Mouse (Mus musculus): ENCODE measurements around the gene Iqsec1. TPM values are rescaled to one million over a fixed set of nuclear protein-coding genes. Genes with fewer than 3 reads are reported as not detected.

Iqsec1 gene
- polyA plus RNA-seq, 1 experiment from 2014 or later, result 10.7 TPM

DNA sequence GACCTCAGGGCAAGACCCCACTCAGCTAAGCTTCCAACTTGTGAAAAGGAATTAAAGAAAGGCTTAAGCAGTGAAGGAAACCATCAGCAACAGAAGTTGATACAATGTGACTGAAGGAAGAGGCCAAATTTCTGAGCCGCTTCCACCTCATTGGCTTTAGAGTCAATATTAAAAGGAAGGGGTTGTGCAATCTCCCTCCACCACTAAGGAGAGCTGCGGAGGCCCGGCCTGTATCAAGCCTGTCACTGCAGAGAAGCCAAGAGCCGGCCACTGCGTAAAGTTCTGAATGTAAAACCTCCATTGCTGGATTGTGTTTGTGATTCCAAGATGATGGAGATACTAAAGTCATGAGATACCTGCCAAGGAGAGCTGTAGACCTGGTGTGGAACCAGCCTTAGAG lies 199.0 kb downstream of the Iqsec1 start:
- 82% methylated on average over 5 of the region's 5 CpGs for WGBS
- no peak for ATAC-seq (ENCODE audit: insufficient read depth, low FRiP score, low read depth)

DNA sequence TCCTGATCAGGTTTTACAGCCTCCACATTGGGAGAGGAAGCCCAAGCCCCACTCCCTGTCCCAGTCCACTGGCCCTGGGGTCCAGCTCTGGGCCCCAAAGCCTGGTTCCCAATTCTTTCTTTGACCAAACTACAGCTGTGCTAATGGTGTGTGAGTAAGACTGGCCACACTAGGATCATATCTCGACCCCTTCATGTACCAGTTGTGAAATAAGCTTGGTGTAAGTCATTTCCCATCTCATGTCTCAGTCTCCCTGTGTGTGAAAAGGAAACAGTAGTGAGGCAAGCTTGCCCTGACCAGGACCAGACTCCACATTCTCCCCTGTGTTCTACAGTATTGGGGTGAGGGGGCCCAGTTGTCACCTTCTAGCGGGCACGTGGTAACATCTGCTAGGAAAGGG lies 200.9 kb downstream of the Iqsec1 start:
- Histone ChIP-seq H3K27me3 (replicated peaks) (no peaks in the 10 kb centered on the region), H3K9ac (no peak overlapping the region), H3K4me3 (replicated peaks) (no peak overlapping the region), H3K4me2 (no peak overlapping the region), H3K4me1 (no peaks in the 10 kb centered on the region), H3K27ac (no peak overlapping the region), H3K36me3 (no peaks in the 10 kb centered on the region), H3K9me3 (no peaks in the 10 kb centered on the region)
- 94% methylated on average over 3 of the region's 3 CpGs for WGBS
- ATAC-seq (ENCODE audit: insufficient read depth, low FRiP score, low read depth), result no peak

More for the DNA sequence above, 199.0 kb downstream of the Iqsec1 start:
- Histone ChIP-seq H3K27me3 (replicated peaks) (no peaks in the 10 kb centered on the region), H3K4me1 (no peaks in the 10 kb centered on the region), H3K4me3 (replicated peaks) (no peak overlapping the region), H3K36me3 (no peaks in the 10 kb centered on the region), H3K4me2 (no peak overlapping the region), H3K27ac (no peak overlapping the region), H3K9me3 (no peaks in the 10 kb centered on the region), H3K9ac (no peak overlapping the region)

DNA sequence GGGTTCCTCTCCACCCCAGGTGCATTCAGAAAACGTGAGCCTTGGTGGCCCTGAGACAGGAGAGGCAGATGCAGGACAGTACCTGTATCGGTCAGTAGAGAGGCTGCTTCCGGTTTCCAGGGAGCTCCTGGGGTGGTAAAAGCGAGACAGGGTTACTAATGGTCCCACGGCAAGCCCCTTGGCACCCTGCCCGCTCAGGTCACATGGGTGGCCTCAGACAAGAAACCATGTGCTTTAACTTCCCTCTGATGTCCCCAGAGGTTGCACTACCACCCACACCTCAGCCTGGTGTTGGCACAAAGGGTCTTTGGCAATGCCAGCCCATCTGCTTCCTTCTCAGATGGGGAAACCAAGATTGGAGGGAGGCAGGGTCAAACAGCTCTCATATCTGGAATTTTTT lies 201.4 kb downstream of the Iqsec1 start:
- no peaks in the 10 kb centered on the region for H3K36me3 ChIP-seq
- H3K4me1 ChIP-seq, result peaks cover 3% of the 10 kb centered on the region; the same call in 1 of the 2 replicates
- no peak overlapping the region for H3K9ac ChIP-seq
- no peak overlapping the region for H3K4me3 ChIP-seq (replicated peaks)
- no peaks in the 10 kb centered on the region for H3K27me3 ChIP-seq (replicated peaks)
- no peaks in the 10 kb centered on the region for H3K9me3 ChIP-seq
- ATAC-seq (ENCODE audit: insufficient read depth, low FRiP score, low read depth), result no peak
- WGBS, result 60% methylated on average over 6 of the region's 6 CpGs
- no peak overlapping the region for H3K27ac ChIP-seq
- no peak overlapping the region for H3K4me2 ChIP-seq

DNA sequence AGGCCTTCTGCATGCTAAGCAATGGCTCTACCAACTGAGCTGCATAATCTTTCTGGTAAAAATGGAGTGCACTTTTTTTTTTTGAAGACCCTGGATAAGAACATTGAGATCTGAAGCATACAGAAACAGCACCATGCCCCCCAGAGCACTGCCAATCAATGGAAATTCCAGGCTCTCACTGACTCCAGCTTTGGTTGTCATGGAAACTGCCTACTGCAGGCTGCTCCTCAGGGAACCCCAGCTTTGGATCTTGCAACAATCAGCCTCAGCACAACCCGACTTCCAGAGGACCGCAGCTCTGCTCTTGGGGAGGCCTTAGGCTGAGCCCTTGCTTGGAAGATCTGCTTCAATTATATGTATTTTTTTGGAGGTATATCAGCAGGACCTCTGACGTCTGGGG lies 201.9 kb downstream of the Iqsec1 start:
- Histone ChIP-seq H3K27ac (no peak overlapping the region), H3K9me3 (no peaks in the 10 kb centered on the region), H3K27me3 (replicated peaks) (no peaks in the 10 kb centered on the region), H3K9ac (no peak overlapping the region), H3K4me3 (replicated peaks) (no peak overlapping the region), H3K4me2 (no peak overlapping the region), H3K36me3 (no peaks in the 10 kb centered on the region), H3K4me1 (peaks cover 7% of the 10 kb centered on the region; the same call in 1 of the 2 replicates)
- WGBS, result 64% methylated on average over 3 of the region's 3 CpGs
- no peak for ATAC-seq (ENCODE audit: insufficient read depth, low FRiP score, low read depth)

DNA sequence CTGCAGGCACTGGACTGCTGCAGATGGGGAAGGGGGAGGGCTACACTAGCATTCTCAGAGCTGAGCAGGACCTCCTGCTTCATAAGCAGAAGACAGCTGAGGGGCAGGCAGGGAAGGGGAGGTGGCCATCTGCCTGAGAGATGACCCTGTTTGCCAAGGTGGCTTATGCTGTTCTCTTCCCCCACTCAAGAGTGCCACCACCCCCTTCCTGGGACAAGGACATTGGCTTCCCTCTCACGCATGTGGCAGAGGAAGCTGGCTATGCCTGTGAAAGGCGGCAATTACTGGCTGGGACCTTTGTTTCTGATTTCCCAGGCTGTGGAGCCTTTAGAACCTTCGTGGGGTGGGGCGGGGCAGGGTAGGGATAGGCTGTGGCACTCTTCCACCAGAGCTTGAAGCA lies 204.5 kb downstream of the Iqsec1 start:
- H3K4me1 ChIP-seq, result peaks cover 7% of the 10 kb centered on the region; the same call in 1 of the 2 replicates
- WGBS, result 58% methylated on average over 4 of the region's 4 CpGs
- no peak for ATAC-seq (ENCODE audit: insufficient read depth, low FRiP score, low read depth)

DNA sequence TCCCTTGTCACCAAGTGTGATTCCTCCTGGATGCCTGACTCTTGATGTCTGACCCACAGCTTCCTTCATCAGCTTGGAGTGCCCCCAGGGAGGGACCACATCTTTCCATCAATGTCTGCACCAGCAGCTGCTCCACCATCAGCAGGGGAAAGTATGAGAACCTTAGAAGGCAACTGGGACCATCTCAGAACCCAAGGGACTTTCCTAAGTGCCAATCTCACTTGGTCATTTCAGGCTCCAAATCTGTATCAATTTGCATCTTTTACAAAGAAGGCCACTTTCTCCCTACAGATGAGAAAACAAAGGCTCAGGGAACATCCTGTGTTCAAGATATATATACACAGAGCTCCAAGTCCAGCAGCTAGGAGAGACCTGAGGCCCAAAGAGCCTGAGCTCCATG lies 205.3 kb downstream of the Iqsec1 start:
- H3K4me2 ChIP-seq, result no peak overlapping the region
- no peak for ATAC-seq (ENCODE audit: insufficient read depth, low FRiP score, low read depth)
- no peaks in the 10 kb centered on the region for H3K9me3 ChIP-seq
- no peaks in the 10 kb centered on the region for H3K27me3 ChIP-seq (replicated peaks)
- H3K4me1 ChIP-seq, result peaks cover 7% of the 10 kb centered on the region; the same call in 1 of the 2 replicates
- H3K27ac ChIP-seq, result no peak overlapping the region
- no peak overlapping the region for H3K9ac ChIP-seq
- H3K36me3 ChIP-seq, result no peaks in the 10 kb centered on the region
- no peak overlapping the region for H3K4me3 ChIP-seq (replicated peaks)

More for the DNA sequence above, 204.5 kb downstream of the Iqsec1 start:
- no peaks in the 10 kb centered on the region for H3K27me3 ChIP-seq (replicated peaks)
- H3K9ac ChIP-seq, result no peak overlapping the region
- no peaks in the 10 kb centered on the region for H3K9me3 ChIP-seq
- no peak overlapping the region for H3K4me3 ChIP-seq (replicated peaks)
- H3K4me2 ChIP-seq, result no peak overlapping the region
- H3K27ac ChIP-seq, result no peak overlapping the region
- no peaks in the 10 kb centered on the region for H3K36me3 ChIP-seq

DNA sequence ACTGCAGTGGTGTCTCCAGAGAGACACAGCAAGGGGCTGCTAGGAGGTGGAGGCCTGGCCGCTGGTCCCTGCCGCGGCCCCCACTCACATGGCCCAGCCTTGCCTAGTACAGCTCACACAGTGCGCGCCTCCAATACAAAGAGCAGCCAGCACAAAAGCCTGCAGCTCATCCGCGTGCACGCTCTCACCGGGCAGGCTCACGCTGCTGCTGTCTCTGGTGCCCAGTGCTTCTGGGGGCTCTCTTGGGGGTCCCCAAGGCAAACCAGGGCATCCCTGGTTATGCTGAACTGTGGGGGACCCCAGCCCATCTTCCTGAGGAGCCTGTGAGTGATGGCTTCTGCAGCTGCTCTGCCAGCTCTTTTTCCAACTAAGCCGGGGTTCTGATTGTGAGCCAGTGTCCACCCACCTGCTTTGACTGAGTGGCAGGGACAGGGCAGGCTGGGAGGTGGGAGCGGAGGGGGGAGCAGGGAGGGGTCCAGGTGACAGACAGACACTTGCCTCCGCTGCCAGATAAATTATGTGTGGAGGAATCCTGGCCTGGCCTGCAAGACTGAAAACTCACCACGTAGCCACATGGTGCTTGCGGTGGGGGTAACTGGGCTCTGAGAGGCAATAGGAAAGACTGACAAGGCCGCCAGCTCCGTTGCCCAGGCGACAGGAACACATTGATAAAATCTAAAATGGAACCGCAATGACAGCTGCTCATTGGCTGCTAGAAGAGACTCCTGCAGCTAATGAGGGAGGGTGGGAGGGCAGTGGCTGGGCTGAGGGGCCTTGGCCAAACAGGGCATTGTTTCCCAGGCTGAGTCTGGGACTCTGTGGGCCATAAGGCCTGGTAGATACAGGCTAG lies 206.3 kb downstream of the Iqsec1 start:
- Histone ChIP-seq H3K4me2 (no peak overlapping the region), H3K4me3 (replicated peaks) (no peak overlapping the region), H3K9ac (no peak overlapping the region), H3K27me3 (replicated peaks) (no peaks in the 10 kb centered on the region), H3K9me3 (no peaks in the 10 kb centered on the region), H3K4me1 (peaks cover 7% of the 10 kb centered on the region; the same call in 1 of the 2 replicates), H3K27ac (no peak overlapping the region), H3K36me3 (no peaks in the 10 kb centered on the region)
- ATAC-seq (ENCODE audit: insufficient read depth, low FRiP score, low read depth), result no peak; the same call in 1 of the 2 replicates
- 52% methylated on average over 19 of the region's 19 CpGs for WGBS

DNA sequence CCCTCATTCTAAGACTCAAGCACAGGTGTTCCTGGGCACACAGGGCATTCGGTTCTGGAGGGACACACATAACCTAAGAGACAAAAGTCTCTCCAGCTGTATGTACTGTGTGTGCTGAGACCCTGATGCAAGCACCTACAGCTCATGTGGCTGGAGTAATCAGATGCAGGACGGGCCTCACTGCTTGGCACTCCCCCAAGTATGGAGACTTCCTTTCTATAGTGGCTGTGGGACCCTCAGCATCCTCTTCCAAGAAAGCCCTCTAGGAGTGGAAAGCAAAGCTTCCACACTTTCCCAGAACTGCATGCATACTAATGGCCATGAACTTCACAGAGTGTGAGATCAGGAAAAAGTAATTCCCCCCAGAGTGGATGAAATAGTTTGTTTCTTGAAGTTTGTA lies 208.0 kb downstream of the Iqsec1 start:
- Histone ChIP-seq H3K36me3 (no peaks in the 10 kb centered on the region), H3K9me3 (no peaks in the 10 kb centered on the region), H3K27ac (no peak overlapping the region), H3K4me2 (no peak overlapping the region), H3K4me1 (peaks cover 7% of the 10 kb centered on the region; the same call in 1 of the 2 replicates), H3K4me3 (replicated peaks) (no peak overlapping the region), H3K9ac (no peak overlapping the region), H3K27me3 (replicated peaks) (no peaks in the 10 kb centered on the region)
- no peak for ATAC-seq (ENCODE audit: insufficient read depth, low FRiP score, low read depth)
- 58% methylated on average over 2 of the region's 2 CpGs for WGBS

DNA sequence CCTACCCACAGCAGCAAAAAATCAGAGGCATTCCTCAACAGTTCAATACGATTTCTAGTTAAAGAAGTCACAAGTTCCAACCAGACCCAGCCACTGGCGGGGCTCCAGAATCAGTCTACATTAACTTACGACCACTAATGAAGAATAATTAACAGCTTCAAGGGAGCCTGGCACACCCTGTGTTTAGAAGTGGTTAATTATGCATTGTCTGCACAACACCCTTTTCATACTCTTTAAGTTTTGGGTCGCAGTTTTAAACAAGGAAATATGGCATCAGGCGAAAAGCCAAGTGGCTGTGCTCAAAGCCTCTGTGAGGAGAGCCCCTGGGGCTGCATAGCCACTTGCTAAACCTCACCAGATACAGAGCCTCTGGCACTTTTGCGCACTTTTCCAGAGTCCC lies 209.6 kb downstream of the Iqsec1 start:
- H3K27ac ChIP-seq, result no peak overlapping the region

DNA sequence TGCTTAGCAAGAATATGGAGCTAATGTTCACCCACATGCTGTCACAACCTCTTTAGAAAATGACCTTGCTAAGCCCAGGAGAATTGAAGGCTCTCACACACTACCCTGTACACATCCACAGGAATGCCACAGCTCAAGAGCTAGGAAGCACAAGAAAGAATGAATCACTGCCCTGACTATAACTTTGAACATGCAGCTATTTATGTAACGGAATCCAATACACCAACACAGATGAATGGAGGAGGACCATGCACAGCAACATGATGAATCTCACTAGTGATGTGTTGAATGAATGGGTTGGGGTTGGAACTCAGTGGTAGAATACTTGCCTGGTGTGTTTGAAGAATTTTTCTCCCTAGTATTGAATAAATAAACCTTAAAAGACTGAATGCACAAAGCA lies 211.2 kb downstream of the Iqsec1 start:
- Histone ChIP-seq H3K27ac (no peak overlapping the region), H3K4me2 (no peak overlapping the region), H3K27me3 (replicated peaks) (no peaks in the 10 kb centered on the region), H3K9ac (no peak overlapping the region), H3K36me3 (no peaks in the 10 kb centered on the region), H3K9me3 (no peaks in the 10 kb centered on the region), H3K4me3 (replicated peaks) (no peak overlapping the region), H3K4me1 (peaks cover 6% of the 10 kb centered on the region; the same call in 1 of the 2 replicates)
- ATAC-seq (ENCODE audit: insufficient read depth, low FRiP score, low read depth), result no peak
- 80% methylated on average over 1 of the region's 1 CpGs for WGBS

More for the DNA sequence above, 209.6 kb downstream of the Iqsec1 start:
- Histone ChIP-seq H3K36me3 (no peaks in the 10 kb centered on the region), H3K4me3 (replicated peaks) (no peak overlapping the region), H3K4me2 (no peak overlapping the region), H3K9me3 (no peaks in the 10 kb centered on the region), H3K9ac (no peak overlapping the region), H3K4me1 (peaks cover 7% of the 10 kb centered on the region; the same call in 1 of the 2 replicates), H3K27me3 (replicated peaks) (no peaks in the 10 kb centered on the region)
- no peak for ATAC-seq (ENCODE audit: insufficient read depth, low FRiP score, low read depth)
- WGBS, result 64% methylated on average over 6 of the region's 6 CpGs

DNA sequence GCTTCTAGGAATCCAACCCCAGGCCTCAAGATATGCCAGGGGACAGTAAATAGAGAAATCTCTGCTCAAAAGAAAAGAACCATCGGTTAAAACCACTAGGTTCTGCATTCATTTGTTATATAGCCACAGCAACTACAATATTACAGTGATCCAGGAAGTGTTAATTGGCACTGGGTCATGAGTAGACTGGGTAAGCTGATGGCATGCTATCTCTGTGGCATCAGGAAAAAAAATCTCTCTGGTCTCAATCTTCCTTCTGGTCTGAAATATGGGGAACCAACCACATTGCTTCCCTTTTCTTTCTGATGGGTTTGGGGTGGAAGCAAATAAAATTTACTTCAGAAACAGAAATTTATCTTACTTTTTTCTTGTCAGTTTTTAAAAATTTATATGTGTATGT lies 212.9 kb downstream of the Iqsec1 start:
- Histone ChIP-seq H3K27ac (no peak overlapping the region), H3K4me3 (replicated peaks) (no peak overlapping the region), H3K36me3 (no peaks in the 10 kb centered on the region), H3K4me1 (no peaks in the 10 kb centered on the region), H3K4me2 (no peak overlapping the region), H3K9ac (no peak overlapping the region), H3K27me3 (replicated peaks) (no peaks in the 10 kb centered on the region), H3K9me3 (no peaks in the 10 kb centered on the region)
- no peak for ATAC-seq (ENCODE audit: insufficient read depth, low FRiP score, low read depth)
- WGBS, result 85% methylated on average over 1 of the region's 1 CpGs

DNA sequence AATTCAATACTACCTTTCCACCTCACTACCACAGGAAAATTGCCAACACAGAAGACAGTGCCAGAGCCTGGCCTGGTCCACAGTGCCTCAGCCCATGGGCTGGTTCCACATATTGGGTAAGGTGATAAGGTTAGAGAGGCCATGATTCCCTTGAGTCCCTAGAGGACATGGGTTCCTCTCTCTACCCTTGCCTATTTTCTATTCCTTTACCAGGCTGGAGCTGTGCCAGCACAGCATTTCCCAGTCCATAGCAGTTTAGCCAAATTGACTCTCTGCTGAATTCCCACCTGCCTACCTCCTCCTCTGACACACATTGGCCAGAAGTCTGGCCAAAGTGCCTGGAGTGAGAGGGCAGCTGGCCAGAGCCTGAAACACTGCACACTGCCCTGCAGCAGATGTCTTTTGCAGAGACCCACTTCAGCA lies 214.7 kb downstream of the Iqsec1 start:
- Histone ChIP-seq H3K27me3 (replicated peaks) (no peaks in the 10 kb centered on the region), H3K27ac (no peak overlapping the region), H3K9ac (no peak overlapping the region), H3K4me2 (no peak overlapping the region), H3K9me3 (no peaks in the 10 kb centered on the region), H3K4me3 (replicated peaks) (no peak overlapping the region), H3K36me3 (no peaks in the 10 kb centered on the region), H3K4me1 (no peaks in the 10 kb centered on the region)
- ATAC-seq (ENCODE audit: insufficient read depth, low FRiP score, low read depth), result no peak

Data from stomach, embryonic 15.5 days (tissue).